Comparison of ENCODE assay signal across 7 mouse cellular contexts in genomic region chr9:27325920-27326319, GRCm38 (mm10). TPM values are rescaled to one million over a fixed set of nuclear protein-coding genes. Genes with fewer than 3 reads are reported as not detected.
DNase-seq lines count a peak whose midpoint lies in the region; TF ChIP-seq lines count a peak whose summit lies in the region.

No protein-coding gene starts in this region.

- H3K4me3 ChIP-seq in lung, adult 2 months (replicated peaks; ENCODE audit: extremely low read depth, low read depth, low read length): no peak overlapping the region

- TF ChIP-seq CTCF in lung, adult 2 months (IDR thresholded peaks at IDR 0.05; ENCODE audit: insufficient read depth, low read length): peak; percentile 56

- no peaks in the 10 kb centered on the region for H3K4me1 ChIP-seq in lung, adult 2 months (ENCODE audit: control insufficient read depth, insufficient read depth, low read length)

- no peak for TF ChIP-seq POLR2A in lung, adult 2 months (IDR thresholded peaks at IDR 0.05; ENCODE audit: borderline replicate concordance, extremely low read depth, low read depth, low read length)

- peak; percentile 37 for DNase-seq in urinary bladder, postnatal 25 days (ENCODE audit: low spot score)
- DNase-seq in urinary bladder, postnatal 4 days (ENCODE audit: low spot score in 2 of 2): no peak
- peak; percentile 69 to 79 for DNase-seq in adrenal gland, postnatal 36 days
- DNase-seq in fibroblast of lung, adult 2 months (ENCODE audit: low read depth): peak; percentile 35
- peak; percentile 74 for DNase-seq in kidney, adult 9 months
- DNase-seq in lung, adult 2 months: peak; percentile 31
- peak; percentile 58 for DNase-seq in right cerebral cortex, postnatal 25 days

- WGBS in lung, adult 2 months: 51% methylated on average over 2 of the region's 2 CpGs

RNA-seq across cellular contexts. Expression of gene Igsf9b, which starts 26.9 kb away (rescaled TPM):
- total RNA-seq in adrenal gland, postnatal 36 days (2021): 1 to 10 TPM; 4.0 to 6.0 TPM
- polyA plus RNA-seq in lung, adult 2 months (2012; rRNA removed): 1.4 and 1.6 TPM in 2 replicates

Comparison
In these comparisons a context has a peak if more than half of its experiments do, and no peak if none do; other contexts are left out.
1. DNase-seq: peak in urinary bladder, postnatal 25 days (single experiment), adrenal gland, postnatal 36 days (2 of 2), fibroblast of lung, adult 2 months (single experiment), kidney, adult 9 months (single experiment), lung, adult 2 months (single experiment) and right cerebral cortex, postnatal 25 days (single experiment); none in urinary bladder, postnatal 4 days (0 of 2).